Comparison of ENCODE assay signal across 14 mouse cellular contexts in genomic region chr14:25710681-25711080, GRCm38 (mm10). TPM values are rescaled to one million over a fixed set of nuclear protein-coding genes. Genes with fewer than 3 reads are reported as not detected.
DNase-seq lines count a peak whose midpoint lies in the region; ATAC-seq and TF ChIP-seq lines count a peak whose summit lies in the region.
"Had no signal": no experiment of that assay in that cellular context is flagged by ENCODE, and none has a peak within 500 bp of the region (broad histone marks: within the 10 kb centered on the region; RNA-seq: fewer than 3 reads in every experiment).

No protein-coding gene starts in this region.

- no peak overlapping the region for H3K4me3 ChIP-seq in heart, postnatal 0 days (ENCODE audit: low read depth, low read length)
- H3K4me3 ChIP-seq in liver, embryonic 12.5 days = no peak overlapping the region
- H3K4me3 ChIP-seq in midbrain, embryonic 10.5 days = no peak overlapping the region
- H3K4me3 ChIP-seq: hindbrain, embryonic 12.5 days; limb, embryonic 13.5 days had no signal

- WGBS in heart, postnatal 0 days = 29% methylated on average over 4 of the region's 4 CpGs
- 74% methylated on average over 4 of the region's 4 CpGs for WGBS in liver, embryonic 12.5 days (ENCODE audit: insufficient replicate concordance)
- WGBS in midbrain, embryonic 10.5 days = 79% methylated on average over 4 of the region's 4 CpGs

- H3K27me3 ChIP-seq in heart, postnatal 0 days (ENCODE audit: control insufficient read depth, insufficient read depth, low read length) = no peaks in the 10 kb centered on the region
- no peaks in the 10 kb centered on the region for H3K27me3 ChIP-seq in liver, embryonic 12.5 days (replicated peaks)
- no peaks in the 10 kb centered on the region for H3K27me3 ChIP-seq in midbrain, embryonic 10.5 days (ENCODE audit: low read depth, poor library complexity, severe bottlenecking)
- H3K27me3 ChIP-seq: CH12.LX; hindbrain, embryonic 12.5 days; limb, embryonic 13.5 days had no signal

- TF ChIP-seq EP300 in heart, postnatal 0 days (IDR thresholded peaks at IDR 0.05; ENCODE audit: low read depth) = no peak

- no peaks in the 10 kb centered on the region for H3K9me3 ChIP-seq in heart, postnatal 0 days (replicated peaks; ENCODE audit: control insufficient read depth, low read length)
- H3K9me3 ChIP-seq in liver, embryonic 12.5 days (replicated peaks) = no peaks in the 10 kb centered on the region
- H3K9me3 ChIP-seq in midbrain, embryonic 10.5 days (replicated peaks) = no peaks in the 10 kb centered on the region
- H3K9me3 ChIP-seq: hindbrain, embryonic 12.5 days; limb, embryonic 13.5 days had no signal

- peaks cover 25% of the 10 kb centered on the region for H3K36me3 ChIP-seq in heart, postnatal 0 days (replicated peaks; ENCODE audit: control insufficient read depth, insufficient read depth, low read length)
- no peaks in the 10 kb centered on the region for H3K36me3 ChIP-seq in liver, embryonic 12.5 days
- no peaks in the 10 kb centered on the region for H3K36me3 ChIP-seq in midbrain, embryonic 10.5 days

- no peak for TF ChIP-seq CTCF in heart, postnatal 0 days (IDR thresholded peaks at IDR 0.05; ENCODE audit: low read depth)

- H3K27ac ChIP-seq in heart, postnatal 0 days (ENCODE audit: low read depth) = peak overlapping the region; percentile 85
- peak overlapping the region; percentile 60; the same call in 1 of the 2 replicates for H3K27ac ChIP-seq in liver, embryonic 12.5 days
- H3K27ac ChIP-seq in midbrain, embryonic 10.5 days (replicated peaks) = no peak overlapping the region
- H3K27ac ChIP-seq: hindbrain, embryonic 12.5 days; limb, embryonic 13.5 days had no signal

- H3K4me1 ChIP-seq in heart, postnatal 0 days (ENCODE audit: control insufficient read depth, insufficient read depth) = peaks cover 45% of the 10 kb centered on the region
- peaks cover 45% of the 10 kb centered on the region for H3K4me1 ChIP-seq in liver, embryonic 12.5 days
- peaks cover 49% of the 10 kb centered on the region for H3K4me1 ChIP-seq in midbrain, embryonic 10.5 days

- no peak; the same call in 1 of the 2 replicates for ATAC-seq in heart, postnatal 0 days (ENCODE audit: insufficient read depth, low read depth)
- ATAC-seq in liver, embryonic 12.5 days = no peak

- H3K4me2 ChIP-seq in heart, postnatal 0 days (ENCODE audit: low read depth, low read length) = no peak overlapping the region
- H3K4me2 ChIP-seq in liver, embryonic 12.5 days = peak overlapping the region; percentile 22; the same call in 1 of the 2 replicates
- H3K4me2 ChIP-seq: hindbrain, embryonic 12.5 days; limb, embryonic 13.5 days had no signal

- no peak for DNase-seq in heart, postnatal 0 days (ENCODE audit: low spot score)
- no peak for DNase-seq in heart, adult 9 months (ENCODE audit: low spot score in 2 of 2)
- peak; percentile 26 for DNase-seq in retina, embryonic 14.5 days (ENCODE audit: low spot score)
- no peak for DNase-seq in retina, postnatal 1 day
- DNase-seq in midbrain, embryonic 10.5 days (ENCODE audit: low spot score) = no peak
- no peak for DNase-seq in gastrocnemius, postnatal 4 days (ENCODE audit: low spot score in 2 of 2)
- DNase-seq: cerebellum, adult 2 months; embryo, embryonic 11 days; kidney, adult 8-10 months; spleen, adult 18-20 months had no signal

- no peak overlapping the region for H3K9ac ChIP-seq in heart, postnatal 0 days (replicated peaks; ENCODE audit: low read depth, low read length)
- no peak overlapping the region for H3K9ac ChIP-seq in liver, embryonic 12.5 days
- H3K9ac ChIP-seq: hindbrain, embryonic 12.5 days; limb, embryonic 13.5 days had no signal

RNA-seq across cellular contexts. Expression of gene Ppif, which starts 16.7 kb away (rescaled TPM):
- total RNA-seq in heart, postnatal 0 days (2014; rRNA removed; ENCODE audit: low replicate concordance) = 205 and 222 TPM in 2 replicates
- 140 and 151 TPM in 2 replicates for polyA plus RNA-seq in heart, postnatal 0 days (2015; fragmentation: Nextera tagmentation; extraction: Ambion mirVana)
- 46.8 and 48.4 TPM in 2 replicates for polyA plus RNA-seq in liver, embryonic 12.5 days (2016; fragmentation: Nextera tagmentation; extraction: Ambion mirVana)
- polyA plus RNA-seq in midbrain, embryonic 10.5 days (2016; fragmentation: Nextera tagmentation; extraction: Ambion mirVana) = 54.7 and 56.1 TPM in 2 replicates
- 10 to 100 TPM; 27.0 to 31.5 TPM for total RNA-seq in gastrocnemius, postnatal 4 days (2021)

RNA-seq across cellular contexts. Expression of gene Zcchc24, which starts 58.2 kb away (rescaled TPM):
- 36.6 and 40.3 TPM in 2 replicates for total RNA-seq in heart, postnatal 0 days (2014; rRNA removed; ENCODE audit: low replicate concordance)
- 14.9 and 18.5 TPM in 2 replicates for polyA plus RNA-seq in heart, postnatal 0 days (2015; fragmentation: Nextera tagmentation; extraction: Ambion mirVana)
- polyA plus RNA-seq in liver, embryonic 12.5 days (2016; fragmentation: Nextera tagmentation; extraction: Ambion mirVana) = 6.9 and 7.8 TPM in 2 replicates
- polyA plus RNA-seq in midbrain, embryonic 10.5 days (2016; fragmentation: Nextera tagmentation; extraction: Ambion mirVana) = 6.4 and 9.9 TPM in 2 replicates
- total RNA-seq in gastrocnemius, postnatal 4 days (2021) = 10 to 100 TPM; 90.0 to 97.4 TPM
